Mouse (Mus musculus): ENCODE data around the gene Rasgrf1. TPM values are rescaled to one million over a fixed set of nuclear protein-coding genes. Genes with fewer than 3 reads are reported as not detected.

Rasgrf1 gene
- total RNA-seq, 2 experiments from 2014 or later: not detected

DNA sequence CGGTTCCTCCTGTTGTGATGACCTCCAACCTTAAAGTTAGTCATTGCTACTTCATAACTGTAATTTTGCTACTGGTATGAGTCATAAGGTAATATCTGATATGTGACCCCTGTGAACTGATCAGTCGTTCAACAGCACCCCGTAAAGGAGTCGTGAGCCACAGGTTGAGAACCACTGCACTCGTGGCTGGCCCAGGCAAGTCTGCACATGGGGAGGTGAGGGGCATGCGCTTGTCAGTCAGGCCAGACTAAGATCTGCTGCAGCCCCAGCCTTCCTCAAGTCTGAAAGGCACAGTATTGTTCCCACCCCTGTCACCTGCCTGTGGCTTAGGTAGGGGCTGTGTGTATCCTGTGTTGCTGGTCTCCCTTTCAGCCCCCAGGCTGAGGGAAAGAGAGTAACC is 159.1 kb downstream of the Rasgrf1 start:
- ATAC-seq (replicated peaks; ENCODE audit: low FRiP score, poor library complexity, severe bottlenecking): no peak

- no peak for ATAC-seq (replicated peaks; ENCODE audit: low FRiP score, poor library complexity, severe bottlenecking)
Observed at GRCm38 (mm10) chr9:90069485-90069884, 159.8 kb downstream of the Rasgrf1 start.

- ATAC-seq (replicated peaks; ENCODE audit: low FRiP score, poor library complexity, severe bottlenecking): no peak
Observed at GRCm38 (mm10) chr9:90070174-90070573, 160.5 kb downstream of the Rasgrf1 start.

GRCm38 (mm10) chr9:90075336-90075735 is 165.6 kb downstream of the Rasgrf1 start:
- ATAC-seq (replicated peaks; ENCODE audit: low FRiP score, poor library complexity, severe bottlenecking): no peak

GRCm38 (mm10) chr9:90076131-90076530 is 166.4 kb downstream of the Rasgrf1 start:
- no peak for ATAC-seq (replicated peaks; ENCODE audit: low FRiP score, poor library complexity, severe bottlenecking)

Other genes starting within 250 kb of the Rasgrf1 start
- gene Tmed3, start 204.8 kb upstream of the Rasgrf1 start, total RNA-seq (2015; ENCODE audit: low replicate concordance): 81.7 and 97.0 TPM in 2 replicates
- gene Tmed3, start 204.8 kb upstream of the Rasgrf1 start, total RNA-seq (2017; ENCODE audit: low replicate concordance): 27.3 and 39.2 TPM in 2 replicates
- gene Ankrd34c, start 171.4 kb upstream of the Rasgrf1 start, total RNA-seq (2015; ENCODE audit: low replicate concordance): 0.21 TPM in 1 of 2 replicates, not detected in the other
- not detected in 2 replicates for gene Ankrd34c, start 171.4 kb upstream of the Rasgrf1 start, total RNA-seq (2017; ENCODE audit: low replicate concordance)
- gene Ctsh, start 144.2 kb downstream of the Rasgrf1 start, total RNA-seq (2015; ENCODE audit: low replicate concordance): 61.0 and 131 TPM in 2 replicates
- gene Ctsh, start 144.2 kb downstream of the Rasgrf1 start, total RNA-seq (2017; ENCODE audit: low replicate concordance): 25.6 and 30.1 TPM in 2 replicates
- gene Morf4l1, start 204.9 kb downstream of the Rasgrf1 start, total RNA-seq (2015; ENCODE audit: low replicate concordance): 117 and 134 TPM in 2 replicates
- gene Morf4l1, start 204.9 kb downstream of the Rasgrf1 start, total RNA-seq (2017; ENCODE audit: low replicate concordance): 130 and 153 TPM in 2 replicates